Comparison of ENCODE assay signal across 11 mouse cellular contexts in the genomic region with DNA sequence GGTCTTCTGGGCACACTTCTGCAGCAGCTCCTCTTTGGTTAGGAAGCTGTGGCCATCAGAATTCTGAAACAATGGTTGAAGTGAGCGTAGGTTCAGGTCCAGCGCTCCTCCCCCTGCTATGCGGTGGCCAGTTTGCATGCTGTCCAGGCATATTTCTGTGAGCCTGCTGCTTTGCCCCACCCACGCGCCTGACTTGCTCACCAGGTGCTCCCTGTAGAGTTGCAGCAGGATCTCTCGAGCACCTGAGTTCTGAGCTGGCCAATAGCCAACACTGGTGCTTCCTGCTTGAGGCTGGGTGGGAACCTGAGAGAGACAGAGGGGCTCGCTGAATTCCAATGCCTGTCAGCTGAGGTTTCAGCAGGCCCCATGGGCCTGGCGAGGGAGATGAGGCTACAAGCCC. TPM values are rescaled to one million over a fixed set of nuclear protein-coding genes. Genes with fewer than 3 reads are reported as not detected.
DNase-seq lines count a peak whose midpoint lies in the region; ATAC-seq and TF ChIP-seq lines count a peak whose summit lies in the region.
"Had no signal": no experiment of that assay in that cellular context is flagged by ENCODE, and none has a peak within 500 bp of the region (broad histone marks: within the 10 kb centered on the region; RNA-seq: fewer than 3 reads in every experiment).

No protein-coding gene starts in this region.

- WGBS in heart, embryonic 13.5 days: 84% methylated on average over 8 of the region's 8 CpGs

- H3K4me2 ChIP-seq in heart, embryonic 13.5 days: 0 out of 2 replicates have a peak overlapping the region, but pooled peaks have one; percentile 91
- peak overlapping the region; percentile 82 for H3K4me2 ChIP-seq in myocyte (ENCODE audit: low read depth)

- H3ac ChIP-seq in myocyte (ENCODE audit: control insufficient read depth, insufficient read length): no peak overlapping the region

- no peak for DNase-seq in heart, postnatal 4 days
- DNase-seq in right cerebral cortex, postnatal 10 days (ENCODE audit: low spot score in 2 of 2): peak; percentile 52 to 71
- no peak for DNase-seq in right cerebral cortex, adult 2 months (ENCODE audit: low spot score in 2 of 2)
- DNase-seq in spleen, adult 12 weeks (ENCODE audit: low spot score): no peak
- no peak for DNase-seq in embryo, embryonic 11 days

- no peak overlapping the region for H3K4me3 ChIP-seq in heart, embryonic 13.5 days
- no peak overlapping the region for H3K4me3 ChIP-seq in embryonic fibroblast, embryonic 13.5 days (ENCODE audit: insufficient read depth, low read length)
- H3K4me3 ChIP-seq in myocyte: peak overlapping the region; percentile 85

- peak overlapping the region; percentile 88; the same call in 1 of the 2 replicates for H3K9ac ChIP-seq in heart, embryonic 13.5 days
- H3K9ac ChIP-seq: liver, embryonic 14.5 days had no signal

- peak; percentile 50; the same call in 1 of the 2 replicates for TF ChIP-seq POLR2A in embryonic fibroblast, embryonic 13.5 days (IDR thresholded peaks at IDR 0.05; ENCODE audit: low read depth, low read length)
- TF ChIP-seq POLR2A in myocyte (IDR thresholded peaks at IDR 0.05; ENCODE audit: insufficient read length, low read depth): no peak

- no peaks in the 10 kb centered on the region for H3K9me3 ChIP-seq in heart, embryonic 13.5 days

- H3K36me3 ChIP-seq in heart, embryonic 13.5 days: peaks cover 55% of the 10 kb centered on the region
- peaks cover 18% of the 10 kb centered on the region for H3K36me3 ChIP-seq in myocyte (ENCODE audit: control insufficient read depth, insufficient read depth)

- H3K79me2 ChIP-seq in myocyte (ENCODE audit: control insufficient read depth, insufficient read depth): peaks cover 19% of the 10 kb centered on the region

- TF ChIP-seq CTCF in embryonic fibroblast, embryonic 13.5 days (IDR thresholded peaks at IDR 0.05; ENCODE audit: borderline replicate concordance, insufficient read depth, low read length): no peak

- no peak overlapping the region for H3K27ac ChIP-seq in heart, embryonic 13.5 days (replicated peaks)
- no peak overlapping the region for H3K27ac ChIP-seq in embryonic fibroblast, embryonic 13.5 days (ENCODE audit: insufficient read depth, low read length)
- H3K27ac ChIP-seq: liver, embryonic 14.5 days had no signal

- no peak for ATAC-seq in heart, embryonic 13.5 days (ENCODE audit: extremely low read depth, insufficient number of reproducible peaks, low FRiP score, low TSS enrichment)
- ATAC-seq: intestine, postnatal 0 days had no signal

- peaks cover 27% of the 10 kb centered on the region for H3K4me1 ChIP-seq in heart, embryonic 13.5 days
- H3K4me1 ChIP-seq in embryonic fibroblast, embryonic 13.5 days (ENCODE audit: control insufficient read depth, insufficient read depth, low read length): peaks cover 4% of the 10 kb centered on the region; the same call in 1 of the 2 replicates

- no peaks in the 10 kb centered on the region for H3K27me3 ChIP-seq in heart, embryonic 13.5 days (replicated peaks)
- H3K27me3 ChIP-seq in myocyte (ENCODE audit: control insufficient read depth, insufficient read depth, insufficient read length): no peaks in the 10 kb centered on the region

TF ChIP-seq in myocyte, 11 proteins besides CTCF, POLR2A, EP300 and RAD21:
- TF ChIP-seq MYOD1 (IDR thresholded peaks at IDR 0.05; ENCODE audit: control insufficient read depth in 1 of 3, insufficient read length in 2 of 3, low read depth in 2 of 3) (no peak), E2F4 (IDR thresholded peaks at IDR 0.05; ENCODE audit: insufficient read depth) (no peak), MYOG (IDR thresholded peaks at IDR 0.05; ENCODE audit: control insufficient read depth in 1 of 3, insufficient read depth in 1 of 3, insufficient read length in 2 of 3, low read depth in 2 of 3) (no peak), REST (IDR thresholded peaks at IDR 0.05; ENCODE audit: insufficient read depth, insufficient read length) (no peak), POLR2AphosphoS2 (IDR thresholded peaks at IDR 0.05; ENCODE audit: insufficient read length, low read depth) (peak; percentile 63), TCF12 (IDR thresholded peaks at IDR 0.05; ENCODE audit: insufficient read depth, poor library complexity, severe bottlenecking) (no peak)

RNA-seq across cellular contexts. Expression of a gene that starts 1.9 kb away (rescaled TPM):
- polyA plus RNA-seq in heart, embryonic 13.5 days (2015; fragmentation: Nextera tagmentation; extraction: Ambion mirVana): 36.8 and 38.9 TPM in 2 replicates
- total RNA-seq in heart, postnatal 4 days (2021): 10 to 100 TPM; 27.9 to 32.9 TPM
- polyA plus RNA-seq in embryonic fibroblast, embryonic 13.5 days (2011; ENCODE audit: insufficient read length, low read depth, missing spikeins): 21.8 and 27.1 TPM in 2 replicates
- 66.4 TPM for polyA plus RNA-seq in myocyte (2012; fragmentation: generic; extraction: Trizol)

RNA-seq across cellular contexts. Expression of a gene that starts 4.0 kb away (rescaled TPM):
- 1,825 and 1,925 TPM in 2 replicates for polyA plus RNA-seq in heart, embryonic 13.5 days (2015; fragmentation: Nextera tagmentation; extraction: Ambion mirVana)
- total RNA-seq in heart, postnatal 4 days (2021): 100 to 1,000 TPM; 719 to 727 TPM
- 1,890 and 1,995 TPM in 2 replicates for polyA plus RNA-seq in embryonic fibroblast, embryonic 13.5 days (2011; ENCODE audit: insufficient read length, low read depth, missing spikeins)
- 948 TPM for polyA plus RNA-seq in myocyte (2012; fragmentation: generic; extraction: Trizol)

RNA-seq across cellular contexts. Expression of a gene that starts 12.5 kb away (rescaled TPM):
- 74.0 and 80.7 TPM in 2 replicates for polyA plus RNA-seq in heart, embryonic 13.5 days (2015; fragmentation: Nextera tagmentation; extraction: Ambion mirVana)
- total RNA-seq in heart, postnatal 4 days (2021): 10 to 100 TPM; 36.7 to 37.8 TPM
- polyA plus RNA-seq in embryonic fibroblast, embryonic 13.5 days (2011; ENCODE audit: insufficient read length, low read depth, missing spikeins): 368 and 420 TPM in 2 replicates
- 81.3 TPM for polyA plus RNA-seq in myocyte (2012; fragmentation: generic; extraction: Trizol)

RNA-seq across cellular contexts. Expression of a gene that starts 17.3 kb away (rescaled TPM):
- not detected in 2 replicates for polyA plus RNA-seq in heart, embryonic 13.5 days (2015; fragmentation: Nextera tagmentation; extraction: Ambion mirVana)
- 1 to 10 TPM; 1.5 to 2.1 TPM for total RNA-seq in heart, postnatal 4 days (2021)
- polyA plus RNA-seq in embryonic fibroblast, embryonic 13.5 days (2011; ENCODE audit: insufficient read length, low read depth, missing spikeins): 0.97 and 1.4 TPM in 2 replicates
- 0.17 TPM for polyA plus RNA-seq in myocyte (2012; fragmentation: generic; extraction: Trizol)
- polyA plus RNA-seq: heart, embryonic 16.5 days; intestine, postnatal 0 days had no signal

RNA-seq across cellular contexts. Expression of a gene that starts 18.0 kb away (rescaled TPM):
- polyA plus RNA-seq in heart, embryonic 13.5 days (2015; fragmentation: Nextera tagmentation; extraction: Ambion mirVana): 0.56 and 1.7 TPM in 2 replicates
- total RNA-seq in heart, postnatal 4 days (2021): under 1 TPM; 0.24 to 0.50 TPM
- 0.76 and 1.0 TPM in 2 replicates for polyA plus RNA-seq in embryonic fibroblast, embryonic 13.5 days (2011; ENCODE audit: insufficient read length, low read depth, missing spikeins)
- polyA plus RNA-seq in myocyte (2012; fragmentation: generic; extraction: Trizol): 7.2 TPM

Comparison
In these comparisons a context has a peak if more than half of its experiments do, and no peak if none do; other contexts are left out.
1. DNase-seq: peak in right cerebral cortex, postnatal 10 days (2 of 2); none in heart, postnatal 4 days (single experiment), right cerebral cortex, adult 2 months (0 of 2), spleen, adult 12 weeks (single experiment) and embryo, embryonic 11 days (single experiment).